ENCODE assay signal across 8 mouse cellular contexts in the genomic region with DNA sequence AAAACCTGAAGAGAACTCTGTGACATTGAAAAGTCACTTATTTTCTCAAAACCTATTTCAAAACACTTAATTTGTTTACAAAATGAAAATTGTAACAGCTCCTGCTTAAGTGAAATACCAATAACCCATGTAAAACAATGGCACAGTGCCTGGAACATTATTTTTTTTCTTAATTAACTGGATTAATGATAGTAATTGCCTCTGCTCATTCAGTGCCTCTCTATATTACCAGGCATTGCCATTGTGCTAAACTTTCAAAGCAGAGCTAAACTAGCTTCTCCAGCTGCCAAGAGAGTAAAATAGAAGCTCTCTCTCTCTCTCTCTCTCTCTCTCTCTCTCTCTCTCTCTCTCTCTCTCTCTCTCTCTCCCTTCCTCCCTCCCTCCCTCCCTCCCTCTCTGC. TPM values are rescaled to one million over a fixed set of nuclear protein-coding genes. Genes with fewer than 3 reads are reported as not detected.
DNase-seq lines count a peak whose midpoint lies in the region; ATAC-seq and TF ChIP-seq lines count a peak whose summit lies in the region.

No protein-coding gene starts in this region.

- H3K27me3 ChIP-seq in heart, embryonic 13.5 days (replicated peaks) = no peaks in the 10 kb centered on the region
- peaks cover 8% of the 10 kb centered on the region for H3K27me3 ChIP-seq in G1E (ENCODE audit: insufficient read depth, low read length)
- H3K27me3 ChIP-seq in forebrain, postnatal 0 days (ENCODE audit: insufficient read depth, low read length) = no peaks in the 10 kb centered on the region
- no peaks in the 10 kb centered on the region for H3K27me3 ChIP-seq in liver, postnatal 0 days (ENCODE audit: insufficient read depth, low read length)

- 0 out of 2 replicates have a peak overlapping the region, but pooled peaks have one; percentile 8 for H3K27ac ChIP-seq in heart, embryonic 13.5 days (replicated peaks)
- no peak overlapping the region; the same call in 1 of the 2 replicates for H3K27ac ChIP-seq in forebrain, postnatal 0 days (ENCODE audit: low read depth, low read length)
- H3K27ac ChIP-seq in liver, postnatal 0 days (ENCODE audit: low read depth) = peak overlapping the region; percentile 19; the same call in 1 of the 2 replicates

- intact Hi-C loops in heart, postnatal 10 days (cut with DNase I) = no loop called here
- intact Hi-C loops in left cerebral cortex, postnatal 36 days (cut with DNase I) = no loop called here

- H3K4me2 ChIP-seq in heart, embryonic 13.5 days = peak overlapping the region; percentile 91
- peak overlapping the region; percentile 94 for H3K4me2 ChIP-seq in forebrain, postnatal 0 days (ENCODE audit: low read depth)
- peak overlapping the region; percentile 95 for H3K4me2 ChIP-seq in liver, postnatal 0 days (ENCODE audit: low read depth, low read length)

- H3K9ac ChIP-seq in heart, embryonic 13.5 days = peak overlapping the region; percentile 86
- peak overlapping the region; percentile 85 for H3K9ac ChIP-seq in forebrain, postnatal 0 days
- peak overlapping the region; percentile 76 for H3K9ac ChIP-seq in liver, postnatal 0 days (replicated peaks)

- peaks cover 36% of the 10 kb centered on the region for H3K36me3 ChIP-seq in heart, embryonic 13.5 days
- peaks cover 37% of the 10 kb centered on the region for H3K36me3 ChIP-seq in G1E (replicated peaks)
- H3K36me3 ChIP-seq in forebrain, postnatal 0 days (ENCODE audit: insufficient read depth) = peaks cover 32% of the 10 kb centered on the region
- peaks cover 18% of the 10 kb centered on the region; the same call in 1 of the 2 replicates for H3K36me3 ChIP-seq in liver, postnatal 0 days (replicated peaks; ENCODE audit: insufficient read depth, low read length)

- peak overlapping the region; percentile 67 for H3K4me3 ChIP-seq in heart, embryonic 13.5 days
- H3K4me3 ChIP-seq in G1E (ENCODE audit: low read depth, low read length) = peak overlapping the region; percentile 92
- peak overlapping the region; percentile 96 for H3K4me3 ChIP-seq in forebrain, postnatal 0 days (ENCODE audit: low read depth, low read length)
- H3K4me3 ChIP-seq in liver, postnatal 0 days (ENCODE audit: low read depth, low read length) = peak overlapping the region; percentile 80

- TF ChIP-seq EP300 in liver, postnatal 0 days (IDR thresholded peaks at IDR 0.05; ENCODE audit: low read depth) = 0 out of 2 replicates have a peak, but pooled peaks have one; percentile 7

- no peak for ATAC-seq in heart, embryonic 13.5 days (ENCODE audit: extremely low read depth, insufficient number of reproducible peaks, low FRiP score, low TSS enrichment)
- no peak for ATAC-seq in G1E (ENCODE audit: extremely low read depth, insufficient number of reproducible peaks, low FRiP score, poor library complexity, severe bottlenecking)
- peak; percentile 34; the same call in 1 of the 2 replicates for ATAC-seq in forebrain, postnatal 0 days
- ATAC-seq in liver, postnatal 0 days = no peak

- no peak for DNase-seq in heart, postnatal 10 days
- no peak for DNase-seq in G1E (ENCODE audit: low spot score)
- no peak for DNase-seq in forebrain, postnatal 0 days
- no peak for DNase-seq in liver, postnatal 0 days
- DNase-seq in ovary, postnatal 14 days (ENCODE audit: low spot score) = no peak
- no peak for DNase-seq in right cerebral cortex, adult 18-20 months
- DNase-seq in left cerebral cortex, postnatal 36 days (ENCODE audit: low spot score in 2 of 2) = no peak

- peaks cover 18% of the 10 kb centered on the region for H3K4me1 ChIP-seq in heart, embryonic 13.5 days
- H3K4me1 ChIP-seq in G1E (ENCODE audit: insufficient read depth, low read depth, low read length) = peaks cover 20% of the 10 kb centered on the region
- no peaks in the 10 kb centered on the region for H3K4me1 ChIP-seq in forebrain, postnatal 0 days (ENCODE audit: insufficient read depth)
- peaks cover 10% of the 10 kb centered on the region for H3K4me1 ChIP-seq in liver, postnatal 0 days (ENCODE audit: insufficient read depth)

- H3K9me3 ChIP-seq in heart, embryonic 13.5 days = no peaks in the 10 kb centered on the region
- no peaks in the 10 kb centered on the region for H3K9me3 ChIP-seq in G1E (replicated peaks)
- no peaks in the 10 kb centered on the region for H3K9me3 ChIP-seq in forebrain, postnatal 0 days (ENCODE audit: low read length)
- no peaks in the 10 kb centered on the region for H3K9me3 ChIP-seq in liver, postnatal 0 days (ENCODE audit: low read length)

- TF ChIP-seq CTCF in G1E (IDR thresholded peaks at IDR 0.05; ENCODE audit: low read depth, low read length) = no peak
- TF ChIP-seq CTCF in forebrain, postnatal 0 days (IDR thresholded peaks at IDR 0.05; ENCODE audit: low read depth) = no peak
- TF ChIP-seq CTCF in liver, postnatal 0 days (IDR thresholded peaks at IDR 0.05; ENCODE audit: low read depth) = no peak

RNA-seq across cellular contexts. Expression of a gene that starts 0.4 kb away (rescaled TPM):
- 42.1 and 42.3 TPM in 2 replicates for polyA plus RNA-seq in heart, embryonic 13.5 days (2015; fragmentation: Nextera tagmentation; extraction: Ambion mirVana)
- total RNA-seq in heart, postnatal 10 days (2021) = 10 to 100 TPM; 21.6 to 22.9 TPM
- total RNA-seq in G1E (2014; fragmentation: Nextera tagmentation) (27.6 and 29.9 TPM in 2 replicates), G1E (2017) (28.8 and 33.7 TPM in 2 replicates)
- 30.0 and 42.5 TPM in 2 replicates for polyA plus RNA-seq in G1E (2012)
- total RNA-seq in forebrain, postnatal 0 days (2014; rRNA removed) = 75.0 and 88.4 TPM in 2 replicates
- 80.4 and 84.7 TPM in 2 replicates for polyA plus RNA-seq in forebrain, postnatal 0 days (2015; fragmentation: Nextera tagmentation; extraction: Ambion mirVana)
- 14.6 TPM in 2 replicates for polyA plus RNA-seq in liver, postnatal 0 days (2015; fragmentation: Nextera tagmentation; extraction: Ambion mirVana)
- 10 to 100 TPM; 37.9 to 41.1 TPM for total RNA-seq in left cerebral cortex, postnatal 36 days (2021)

RNA-seq across cellular contexts. Expression of a gene that starts 41.7 kb away (rescaled TPM):
- not detected in 2 replicates for polyA plus RNA-seq in heart, embryonic 13.5 days (2015; fragmentation: Nextera tagmentation; extraction: Ambion mirVana)
- total RNA-seq in heart, postnatal 10 days (2021) = not detected
- total RNA-seq in G1E (2014; fragmentation: Nextera tagmentation) (not detected in 2 replicates), G1E (2017) (0.11 TPM in 1 of 2 replicates, not detected in the other)
- not detected in 2 replicates for polyA plus RNA-seq in G1E (2012)
- total RNA-seq in forebrain, postnatal 0 days (2014; rRNA removed) = not detected in 2 replicates
- polyA plus RNA-seq in forebrain, postnatal 0 days (2015; fragmentation: Nextera tagmentation; extraction: Ambion mirVana) = not detected in 2 replicates
- polyA plus RNA-seq in liver, postnatal 0 days (2015; fragmentation: Nextera tagmentation; extraction: Ambion mirVana) = not detected in 2 replicates
- total RNA-seq in left cerebral cortex, postnatal 36 days (2021) = not detected
